Mouse (Mus musculus) granulocyte monocyte progenitor cell, adult 5-6 weeks (primary cell): ENCODE results near the gene Fau. TPM values are rescaled to one million over a fixed set of nuclear protein-coding genes. Genes with fewer than 3 reads are reported as not detected.

Experiments used
- total RNA-seq, 2 experiments: library from RNA; stranded (forward) in 1 of 2; stranded (reverse) in 1 of 2; fragments of 200-712, 200-1000 nt in 1 of 2; fragments of >200 nt in 1 of 2; fragmentation: Nextera tagmentation in 1 of 2; gene quantifications; 2 replicates each; pipeline ENCODE4 v1.2.3; 2014 to 2017

Fau gene
- total RNA-seq, 2 experiments from 2014 or later = 2,001 to 2,326 TPM

Other genes with a start within 250 kb of the Fau start
- 17.9 and 25.4 TPM in 2 replicates for gene Frmd8, start 182.6 kb upstream of the Fau start, total RNA-seq (2014; fragmentation: Nextera tagmentation)
- 19.0 and 28.4 TPM in 2 replicates for gene Frmd8, start 182.6 kb upstream of the Fau start, total RNA-seq (2017)
- 38.2 and 44.5 TPM in 2 replicates for gene Slc25a45, start 180.0 kb upstream of the Fau start, total RNA-seq (2014; fragmentation: Nextera tagmentation)
- gene Slc25a45, start 180.0 kb upstream of the Fau start, total RNA-seq (2017) = 35.5 and 35.6 TPM in 2 replicates
- 1.1 and 2.5 TPM in 2 replicates for gene Tigd3, start 163.7 kb upstream of the Fau start, total RNA-seq (2014; fragmentation: Nextera tagmentation)
- gene Tigd3, start 163.7 kb upstream of the Fau start, total RNA-seq (2017) = 2.3 and 4.4 TPM in 2 replicates
- 97.3 and 126 TPM in 2 replicates for gene Dpf2, start 144.8 kb upstream of the Fau start, total RNA-seq (2014; fragmentation: Nextera tagmentation)
- gene Dpf2, start 144.8 kb upstream of the Fau start, total RNA-seq (2017) = 62.7 and 108 TPM in 2 replicates
- gene Cdc42ep2, start 133.0 kb upstream of the Fau start, total RNA-seq (2014; fragmentation: Nextera tagmentation) = 0.23 TPM in 1 of 2 replicates, not detected in the other
- not detected in 2 replicates for gene Cdc42ep2, start 133.0 kb upstream of the Fau start, total RNA-seq (2017)
- gene Pola2, start 93.6 kb upstream of the Fau start, total RNA-seq (2014; fragmentation: Nextera tagmentation) = 122 and 129 TPM in 2 replicates
- gene Pola2, start 93.6 kb upstream of the Fau start, total RNA-seq (2017) = 56.9 and 64.9 TPM in 2 replicates
- not detected in 2 replicates for gene Slc22a20, start 71.7 kb upstream of the Fau start, total RNA-seq (2014; fragmentation: Nextera tagmentation)
- not detected in 2 replicates for gene Slc22a20, start 71.7 kb upstream of the Fau start, total RNA-seq (2017)
- 35.2 and 38.6 TPM in 2 replicates for gene Capn1, start 41.9 kb upstream of the Fau start, total RNA-seq (2014; fragmentation: Nextera tagmentation)
- 32.2 and 37.7 TPM in 2 replicates for gene Capn1, start 41.9 kb upstream of the Fau start, total RNA-seq (2017)
- gene Syvn1, start 11.3 kb upstream of the Fau start, total RNA-seq (2014; fragmentation: Nextera tagmentation) = 33.6 and 46.5 TPM in 2 replicates
- gene Syvn1, start 11.3 kb upstream of the Fau start, total RNA-seq (2017) = 3.8 and 8.2 TPM in 2 replicates
- 39.7 and 52.3 TPM in 2 replicates for gene Mrpl49, start 59 bp upstream of the Fau start, total RNA-seq (2014; fragmentation: Nextera tagmentation)
- 45.2 and 46.1 TPM in 2 replicates for gene Mrpl49, start 59 bp upstream of the Fau start, total RNA-seq (2017)
- gene Znhit2, start 3.3 kb downstream of the Fau start, total RNA-seq (2014; fragmentation: Nextera tagmentation) = 5.0 and 17.6 TPM in 2 replicates
- gene Znhit2, start 3.3 kb downstream of the Fau start, total RNA-seq (2017) = 13.7 and 17.6 TPM in 2 replicates
- 14.4 and 19.3 TPM in 2 replicates for gene Tm7sf2, start 10.5 kb downstream of the Fau start, total RNA-seq (2014; fragmentation: Nextera tagmentation)
- gene Tm7sf2, start 10.5 kb downstream of the Fau start, total RNA-seq (2017) = 3.4 and 4.0 TPM in 2 replicates
- 33.1 and 44.0 TPM in 2 replicates for gene Vps51, start 19.4 kb downstream of the Fau start, total RNA-seq (2014; fragmentation: Nextera tagmentation)
- 48.0 and 48.5 TPM in 2 replicates for gene Vps51, start 19.4 kb downstream of the Fau start, total RNA-seq (2017)
- gene Tmem262, start 22.2 kb downstream of the Fau start, total RNA-seq (2014; fragmentation: Nextera tagmentation) = not detected in 2 replicates
- not detected in 2 replicates for gene Tmem262, start 22.2 kb downstream of the Fau start, total RNA-seq (2017)
- gene Gm28374, start 24.4 kb downstream of the Fau start, total RNA-seq (2014; fragmentation: Nextera tagmentation) = not detected in 2 replicates
- not detected in 2 replicates for gene Gm28374, start 24.4 kb downstream of the Fau start, total RNA-seq (2017)
- 11.9 and 21.6 TPM in 2 replicates for gene Zfpl1, start 27.1 kb downstream of the Fau start, total RNA-seq (2014; fragmentation: Nextera tagmentation)
- 19.9 and 30.2 TPM in 2 replicates for gene Zfpl1, start 27.1 kb downstream of the Fau start, total RNA-seq (2017)
- 39.0 and 43.6 TPM in 2 replicates for gene Cdca5, start 27.1 kb downstream of the Fau start, total RNA-seq (2014; fragmentation: Nextera tagmentation)
- 34.8 and 42.1 TPM in 2 replicates for gene Cdca5, start 27.1 kb downstream of the Fau start, total RNA-seq (2017)
- gene AC131692.1, start 36.6 kb downstream of the Fau start, total RNA-seq (2014; fragmentation: Nextera tagmentation) = 2.7 TPM in 1 of 2 replicates, not detected in the other
- 2.2 TPM in 1 of 2 replicates, not detected in the other for gene AC131692.1, start 36.6 kb downstream of the Fau start, total RNA-seq (2017)
- gene Naaladl1, start 47.9 kb downstream of the Fau start, total RNA-seq (2014; fragmentation: Nextera tagmentation) = 0.28 and 1.1 TPM in 2 replicates
- gene Naaladl1, start 47.9 kb downstream of the Fau start, total RNA-seq (2017) = not detected in 2 replicates
- 8.5 and 10.2 TPM in 2 replicates for gene Sac3d1, start 60.8 kb downstream of the Fau start, total RNA-seq (2014; fragmentation: Nextera tagmentation)
- 5.9 and 7.2 TPM in 2 replicates for gene Sac3d1, start 60.8 kb downstream of the Fau start, total RNA-seq (2017)
- gene Snx15, start 70.5 kb downstream of the Fau start, total RNA-seq (2014; fragmentation: Nextera tagmentation) = 31.2 and 31.3 TPM in 2 replicates
- 9.7 and 11.2 TPM in 2 replicates for gene Snx15, start 70.5 kb downstream of the Fau start, total RNA-seq (2017)
- gene Batf2, start 83.1 kb downstream of the Fau start, total RNA-seq (2014; fragmentation: Nextera tagmentation) = 5.1 TPM in 1 of 2 replicates, not detected in the other
- gene Batf2, start 83.1 kb downstream of the Fau start, total RNA-seq (2017) = 0.77 and 2.3 TPM in 2 replicates
- 22.6 and 37.1 TPM in 2 replicates for gene Arl2, start 83.7 kb downstream of the Fau start, total RNA-seq (2014; fragmentation: Nextera tagmentation)
- 27.1 and 30.7 TPM in 2 replicates for gene Arl2, start 83.7 kb downstream of the Fau start, total RNA-seq (2017)
- gene Majin, start 126.5 kb downstream of the Fau start, total RNA-seq (2014; fragmentation: Nextera tagmentation) = not detected in 2 replicates
- not detected in 2 replicates for gene Majin, start 126.5 kb downstream of the Fau start, total RNA-seq (2017)
- not detected in 2 replicates for gene Gpha2, start 168.5 kb downstream of the Fau start, total RNA-seq (2014; fragmentation: Nextera tagmentation)
- not detected in 2 replicates for gene Gpha2, start 168.5 kb downstream of the Fau start, total RNA-seq (2017)
- gene Ppp2r5b, start 178.0 kb downstream of the Fau start, total RNA-seq (2014; fragmentation: Nextera tagmentation) = 3.0 and 3.1 TPM in 2 replicates
- 1.9 and 3.7 TPM in 2 replicates for gene Ppp2r5b, start 178.0 kb downstream of the Fau start, total RNA-seq (2017)
- gene Atg2a, start 183.8 kb downstream of the Fau start, total RNA-seq (2014; fragmentation: Nextera tagmentation) = 18.3 and 30.9 TPM in 2 replicates
- 5.5 and 8.3 TPM in 2 replicates for gene Atg2a, start 183.8 kb downstream of the Fau start, total RNA-seq (2017)
- gene Ehd1, start 218.9 kb downstream of the Fau start, total RNA-seq (2014; fragmentation: Nextera tagmentation) = 20.4 and 20.6 TPM in 2 replicates
- 16.2 and 21.6 TPM in 2 replicates for gene Ehd1, start 218.9 kb downstream of the Fau start, total RNA-seq (2017)
- gene Cdc42bpg, start 248.6 kb downstream of the Fau start, total RNA-seq (2014; fragmentation: Nextera tagmentation) = 2.6 and 4.1 TPM in 2 replicates
- 3.6 and 4.4 TPM in 2 replicates for gene Cdc42bpg, start 248.6 kb downstream of the Fau start, total RNA-seq (2017)